Mouse (Mus musculus): ENCODE measurements at regions not wholly inside any gene's neighbourhood (a gene's known extent, or its start where the extent isn't known, plus 50 kb on each side); places are given as distances from the start of the nearest gene placed in this dataset.

GRCm38 (mm10) chr16:58354551-58354950, 53.7 kb upstream of the Dcbld2 start:
- DNase-seq (ENCODE audit: low spot score in 2 of 2) = no peak

Measured in layer of hippocampus, adult 8-10 months (tissue).